Mouse (Mus musculus): Measurements from ENCODE around the gene Ccl27a. TPM values are rescaled to one million over a fixed set of nuclear protein-coding genes. Genes with fewer than 3 reads are reported as not detected.
"Not testable (repeated sequence)": the region's sequence is repeated elsewhere in the genome, so short reads cannot be mapped to it uniquely, and the experiment has no call there.

Ccl27a gene
- total RNA-seq (2014; rRNA removed), result 191 and 237 TPM in 2 replicates
- 318 and 329 TPM in 2 replicates for polyA plus RNA-seq (2015; fragmentation: Nextera tagmentation; extraction: Ambion mirVana)

DNA sequence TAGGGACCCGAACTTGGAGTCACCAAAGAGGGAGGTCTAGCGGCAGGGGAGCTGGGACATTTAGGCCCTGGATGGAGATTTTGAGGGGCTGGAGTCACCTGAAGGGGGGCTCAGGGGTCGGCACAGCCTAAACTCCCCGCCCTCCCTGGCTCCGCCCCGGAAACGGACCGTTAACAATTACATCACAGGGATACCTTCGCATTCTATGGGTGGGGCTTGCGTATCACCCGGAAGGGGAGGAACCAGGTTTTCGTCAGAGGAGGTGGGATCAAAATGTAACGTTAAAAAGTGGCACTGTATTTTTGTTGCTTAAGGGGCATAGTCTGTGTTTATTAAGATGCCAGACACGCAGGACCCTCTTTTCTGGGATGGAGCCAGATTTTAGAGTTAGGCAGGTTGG lies at the start of gene Ccl27a:
Gene Ccl27a, minus strand, starts transcription at position 246 of the 400 bp plus-strand sequence.
- not testable (repeated sequence) for H3K9ac ChIP-seq (replicated peaks; ENCODE audit: low read length, poor library complexity, severe bottlenecking); H3K36me3 ChIP-seq (ENCODE audit: insufficient read depth, low read length); ATAC-seq (ENCODE audit: low FRiP score); H3K9me3 ChIP-seq (ENCODE audit: low read length); H3K4me1 ChIP-seq (ENCODE audit: insufficient read depth, low read length); H3K27me3 ChIP-seq (ENCODE audit: insufficient read depth, low read length)
- under 1% methylated on average over 12 of the region's 14 CpGs for WGBS
- peak within 1 kb of the TSS; percentile 38 for H3K4me3 ChIP-seq (ENCODE audit: low read depth, low read length)
- H3K4me2 ChIP-seq (ENCODE audit: low read depth, low read length, poor library complexity, severe bottlenecking), result peak within 1 kb of the TSS; percentile 40
- H3K27ac ChIP-seq (ENCODE audit: low read depth, low read length), result 0 out of 2 replicates have a peak within 1 kb of the TSS, but pooled peaks have one; percentile 12
- peak; percentile 87 for DNase-seq (ENCODE audit: low spot score)

- H3K36me3 ChIP-seq (ENCODE audit: insufficient read depth, low read length); H3K4me3 ChIP-seq (ENCODE audit: low read depth, low read length); H3K27ac ChIP-seq (ENCODE audit: low read depth, low read length); H3K27me3 ChIP-seq (ENCODE audit: insufficient read depth, low read length); H3K9me3 ChIP-seq (ENCODE audit: low read length); H3K4me2 ChIP-seq (ENCODE audit: low read depth, low read length, poor library complexity, severe bottlenecking); H3K4me1 ChIP-seq (ENCODE audit: insufficient read depth, low read length); DNase-seq (ENCODE audit: low spot score); H3K9ac ChIP-seq (replicated peaks; ENCODE audit: low read length, poor library complexity, severe bottlenecking); ATAC-seq (ENCODE audit: low FRiP score): not testable (repeated sequence)
- WGBS, result 10% methylated on average over 3 of the region's 3 CpGs
Observed at GRCm38 (mm10) chr4:41783197-41783596, 9.2 kb upstream of the Ccl27a start.

DNA sequence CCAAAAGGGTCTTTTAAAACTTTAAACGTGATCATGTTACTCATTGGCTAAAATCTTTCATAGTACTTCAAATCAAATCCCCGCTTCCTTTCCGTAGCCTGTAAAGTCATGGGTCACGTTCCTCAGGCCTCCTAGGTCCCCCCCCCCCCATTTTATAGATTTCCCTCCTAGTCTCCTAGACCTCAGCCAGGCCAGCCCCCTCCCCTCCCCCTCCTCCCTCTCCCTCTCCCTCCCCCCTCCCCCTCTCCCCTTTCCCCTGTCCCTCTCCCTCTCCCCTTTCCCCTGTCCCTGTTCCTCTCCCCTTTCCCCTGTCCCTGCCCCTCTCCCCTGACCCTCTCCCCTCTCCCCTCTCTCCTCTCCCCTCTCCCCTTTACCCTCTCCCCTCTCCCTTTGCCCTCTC lies 8.7 kb upstream of the Ccl27a start:
- 26% methylated on average over 4 of the region's 4 CpGs for WGBS
- H3K36me3 ChIP-seq (ENCODE audit: insufficient read depth, low read length); H3K4me2 ChIP-seq (ENCODE audit: low read depth, low read length, poor library complexity, severe bottlenecking); H3K9ac ChIP-seq (replicated peaks; ENCODE audit: low read length, poor library complexity, severe bottlenecking); H3K4me1 ChIP-seq (ENCODE audit: insufficient read depth, low read length); H3K27ac ChIP-seq (ENCODE audit: low read depth, low read length); H3K27me3 ChIP-seq (ENCODE audit: insufficient read depth, low read length); H3K9me3 ChIP-seq (ENCODE audit: low read length); H3K4me3 ChIP-seq (ENCODE audit: low read depth, low read length); ATAC-seq (ENCODE audit: low FRiP score); DNase-seq (ENCODE audit: low spot score): not testable (repeated sequence)

- 20% methylated on average over 11 of the region's 21 CpGs for WGBS
Observed at GRCm38 (mm10) chr4:41781748-41782485, 7.9 kb upstream of the Ccl27a start.

DNA sequence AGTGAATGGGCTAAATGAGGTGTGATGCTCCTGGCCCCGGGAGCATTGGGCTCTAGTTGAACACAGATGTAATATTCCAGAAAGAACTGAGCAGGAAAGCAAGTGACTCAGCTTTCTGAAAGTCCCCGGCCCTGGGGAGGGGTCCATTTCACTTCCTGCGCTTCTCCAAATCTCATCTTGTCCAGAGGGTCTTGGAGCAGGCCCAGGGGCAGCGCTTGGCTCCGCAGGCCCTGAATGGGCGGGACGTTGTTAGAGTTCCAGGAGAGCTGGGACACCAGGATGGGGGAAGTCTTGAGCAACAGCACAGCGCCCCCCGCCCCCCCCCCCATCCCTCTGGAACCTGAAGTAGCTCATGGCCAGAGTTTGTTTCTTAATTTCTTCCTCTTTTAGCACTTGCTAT lies 7.2 kb upstream of the Ccl27a start:
- not testable (repeated sequence) for H3K9me3 ChIP-seq (ENCODE audit: low read length); H3K27ac ChIP-seq (ENCODE audit: low read depth, low read length); H3K36me3 ChIP-seq (ENCODE audit: insufficient read depth, low read length); H3K9ac ChIP-seq (replicated peaks; ENCODE audit: low read length, poor library complexity, severe bottlenecking); ATAC-seq (ENCODE audit: low FRiP score); H3K27me3 ChIP-seq (ENCODE audit: insufficient read depth, low read length); H3K4me1 ChIP-seq (ENCODE audit: insufficient read depth, low read length); H3K4me3 ChIP-seq (ENCODE audit: low read depth, low read length); DNase-seq (ENCODE audit: low spot score); H3K4me2 ChIP-seq (ENCODE audit: low read depth, low read length, poor library complexity, severe bottlenecking)
- 30% methylated on average over 7 of the region's 9 CpGs for WGBS

More at GRCm38 (mm10) chr4:41781748-41782485, 7.9 kb upstream of the Ccl27a start:
- not testable (repeated sequence) for H3K9me3 ChIP-seq (ENCODE audit: low read length); H3K4me3 ChIP-seq (ENCODE audit: low read depth, low read length); DNase-seq (ENCODE audit: low spot score); H3K4me2 ChIP-seq (ENCODE audit: low read depth, low read length, poor library complexity, severe bottlenecking); H3K4me1 ChIP-seq (ENCODE audit: insufficient read depth, low read length); ATAC-seq (ENCODE audit: low FRiP score); H3K27ac ChIP-seq (ENCODE audit: low read depth, low read length); H3K9ac ChIP-seq (replicated peaks; ENCODE audit: low read length, poor library complexity, severe bottlenecking); H3K27me3 ChIP-seq (ENCODE audit: insufficient read depth, low read length); H3K36me3 ChIP-seq (ENCODE audit: insufficient read depth, low read length)

GRCm38 (mm10) chr4:41775840-41776239 lies 1.8 kb upstream of the Ccl27a start:
- H3K4me1 ChIP-seq (ENCODE audit: insufficient read depth, low read length); H3K27ac ChIP-seq (ENCODE audit: low read depth, low read length); H3K27me3 ChIP-seq (ENCODE audit: insufficient read depth, low read length); ATAC-seq (ENCODE audit: low FRiP score); H3K36me3 ChIP-seq (ENCODE audit: insufficient read depth, low read length); H3K4me3 ChIP-seq (ENCODE audit: low read depth, low read length); H3K4me2 ChIP-seq (ENCODE audit: low read depth, low read length, poor library complexity, severe bottlenecking); H3K9ac ChIP-seq (replicated peaks; ENCODE audit: low read length, poor library complexity, severe bottlenecking); DNase-seq (ENCODE audit: low spot score); H3K9me3 ChIP-seq (ENCODE audit: low read length): not testable (repeated sequence)
- 73% methylated on average over 1 of the region's 1 CpGs for WGBS

GRCm38 (mm10) chr4:41774506-41774905 lies 459 bp upstream of the Ccl27a start:
- WGBS, result 51% methylated on average over 3 of the region's 3 CpGs
- not testable (repeated sequence) for H3K9ac ChIP-seq (replicated peaks; ENCODE audit: low read length, poor library complexity, severe bottlenecking); ATAC-seq (ENCODE audit: low FRiP score)

DNA sequence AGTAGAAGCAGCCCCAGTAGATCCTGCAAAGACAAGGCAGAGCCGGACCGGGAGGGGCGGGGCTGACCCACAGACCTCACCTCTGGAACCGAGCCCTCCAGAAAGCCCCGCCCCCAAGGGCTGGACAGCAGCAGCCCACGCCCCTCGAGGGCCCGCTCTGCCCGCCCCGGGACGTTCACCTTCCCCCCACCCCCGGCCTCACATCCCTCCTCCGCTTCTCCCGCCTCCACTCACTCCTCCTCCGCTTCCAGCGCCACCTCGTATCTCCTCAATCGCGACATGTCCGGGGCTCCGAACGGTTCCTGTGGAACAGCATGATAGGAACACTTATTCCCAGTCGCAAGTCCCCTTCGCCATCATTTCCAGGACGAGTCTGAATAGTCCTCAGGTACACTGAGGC lies 545 bp downstream of the Ccl27a start:
- H3K36me3 ChIP-seq (ENCODE audit: insufficient read depth, low read length); ATAC-seq (ENCODE audit: low FRiP score); H3K9ac ChIP-seq (replicated peaks; ENCODE audit: low read length, poor library complexity, severe bottlenecking); H3K27me3 ChIP-seq (ENCODE audit: insufficient read depth, low read length); H3K4me1 ChIP-seq (ENCODE audit: insufficient read depth, low read length); H3K9me3 ChIP-seq (ENCODE audit: low read length); H3K27ac ChIP-seq (ENCODE audit: low read depth, low read length): not testable (repeated sequence)
- WGBS, result under 1% methylated on average over 18 of the region's 25 CpGs
- peak overlapping the region; percentile 40; the same call in 1 of the 2 replicates for H3K4me2 ChIP-seq (ENCODE audit: low read depth, low read length, poor library complexity, severe bottlenecking)
- peak overlapping the region; percentile 38 for H3K4me3 ChIP-seq (ENCODE audit: low read depth, low read length)
- DNase-seq (ENCODE audit: low spot score), result peak; percentile 41

More at GRCm38 (mm10) chr4:41774506-41774905, 459 bp upstream of the Ccl27a start:
- H3K9me3 ChIP-seq (ENCODE audit: low read length); H3K36me3 ChIP-seq (ENCODE audit: insufficient read depth, low read length); H3K4me1 ChIP-seq (ENCODE audit: insufficient read depth, low read length); H3K27me3 ChIP-seq (ENCODE audit: insufficient read depth, low read length); DNase-seq (ENCODE audit: low spot score): not testable (repeated sequence)
- Histone ChIP-seq H3K4me3 (ENCODE audit: low read depth, low read length) (peak overlapping the region; percentile 38), H3K4me2 (ENCODE audit: low read depth, low read length, poor library complexity, severe bottlenecking) (peak overlapping the region; percentile 28), H3K27ac (ENCODE audit: low read depth, low read length) (0 out of 2 replicates have a peak overlapping the region, but pooled peaks have one; percentile 12)

- DNase-seq (ENCODE audit: low spot score), result not testable (repeated sequence)
- H3K4me3 ChIP-seq (ENCODE audit: low read depth, low read length), result peak overlapping the region; percentile 31
Observed at GRCm38 (mm10) chr4:41772946-41773345, 1.1 kb downstream of the Ccl27a start.

More at GRCm38 (mm10) chr4:41772946-41773345, 1.1 kb downstream of the Ccl27a start:
- H3K9ac ChIP-seq (replicated peaks; ENCODE audit: low read length, poor library complexity, severe bottlenecking); H3K27ac ChIP-seq (ENCODE audit: low read depth, low read length); H3K36me3 ChIP-seq (ENCODE audit: insufficient read depth, low read length); ATAC-seq (ENCODE audit: low FRiP score); H3K9me3 ChIP-seq (ENCODE audit: low read length); H3K4me1 ChIP-seq (ENCODE audit: insufficient read depth, low read length); H3K27me3 ChIP-seq (ENCODE audit: insufficient read depth, low read length): not testable (repeated sequence)
- peak overlapping the region; percentile 38 for H3K4me2 ChIP-seq (ENCODE audit: low read depth, low read length, poor library complexity, severe bottlenecking)
- WGBS, result 5% methylated on average over 4 of the region's 16 CpGs

All from midbrain, postnatal 0 days (tissue).